Mouse (Mus musculus): ENCODE measurements around the gene Rab37. TPM values are rescaled to one million over a fixed set of nuclear protein-coding genes. Genes with fewer than 3 reads are reported as not detected.

Gene Rab37
- total and polyA plus RNA-seq, 2 experiments from 2014 or later: 0.67 to 0.93 TPM

DNA sequence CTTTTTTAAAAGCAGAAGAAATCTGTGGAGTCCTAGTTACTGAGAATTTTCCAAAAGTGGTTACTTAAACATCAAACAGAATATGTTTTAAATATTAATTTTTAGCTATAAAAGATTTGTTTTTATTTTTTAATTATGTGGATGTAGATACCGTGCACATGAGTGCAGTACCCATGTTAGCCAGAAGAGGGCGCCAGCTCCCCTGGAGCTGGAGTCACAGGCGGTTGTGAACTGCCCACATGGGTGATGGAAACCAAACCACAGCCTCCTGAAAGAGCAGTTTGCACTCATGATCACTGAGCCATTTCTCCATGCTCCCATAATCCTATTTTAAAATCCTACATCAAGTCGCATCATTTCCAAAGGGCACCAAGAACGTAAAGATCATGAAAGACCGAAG lies 1.4 kb upstream of the Rab37 start:
- DNase-seq (ENCODE audit: low spot score) (no peak), ATAC-seq (ENCODE audit: low FRiP score) (no peak)
- Histone ChIP-seq H3K4me3 (ENCODE audit: low read depth, low read length) (no peak overlapping the region), H3K4me2 (ENCODE audit: low read depth, low read length, poor library complexity, severe bottlenecking) (no peak overlapping the region), H3K9ac (replicated peaks; ENCODE audit: low read length, poor library complexity, severe bottlenecking) (no peak overlapping the region), H3K9me3 (ENCODE audit: low read length) (no peaks in the 10 kb centered on the region), H3K27ac (ENCODE audit: low read depth, low read length) (no peak overlapping the region), H3K27me3 (ENCODE audit: insufficient read depth, low read length) (peaks cover 21% of the 10 kb centered on the region), H3K4me1 (ENCODE audit: insufficient read depth, low read length) (0 out of 2 replicates have a peak, but pooled peaks cover 9% of the 10 kb centered on the region), H3K36me3 (ENCODE audit: insufficient read depth, low read length) (no peaks in the 10 kb centered on the region)
- TF ChIP-seq CTCF (IDR thresholded peaks at IDR 0.05): peak; percentile 59
- WGBS: 54% methylated on average over 6 of the region's 6 CpGs

DNA sequence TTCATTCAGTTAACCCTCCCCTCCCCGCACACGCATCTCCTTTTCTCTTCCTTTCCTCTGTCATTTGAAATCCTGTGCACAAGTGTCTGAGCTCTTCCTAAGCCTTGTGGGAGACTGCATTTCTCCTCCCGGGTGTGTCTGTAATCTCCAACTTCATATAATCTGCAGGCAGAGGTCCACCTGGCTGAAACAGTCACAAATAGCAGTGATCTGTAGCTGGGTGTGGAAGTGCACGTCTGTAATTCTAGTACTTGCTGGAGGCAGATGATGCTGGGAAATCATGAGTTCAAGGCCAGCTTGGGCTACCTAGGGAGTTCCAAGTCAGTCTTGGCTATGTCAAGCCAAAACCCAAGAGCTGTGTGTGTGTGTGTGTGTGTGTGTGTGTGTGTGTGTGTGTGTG lies 909 bp downstream of the Rab37 start:
- 13% methylated on average over 4 of the region's 4 CpGs for WGBS
- Histone ChIP-seq H3K27me3 (ENCODE audit: insufficient read depth, low read length) (peaks cover 21% of the 10 kb centered on the region), H3K9ac (replicated peaks; ENCODE audit: low read length, poor library complexity, severe bottlenecking) (no peak overlapping the region), H3K4me2 (ENCODE audit: low read depth, low read length, poor library complexity, severe bottlenecking) (peak overlapping the region; percentile 62), H3K27ac (ENCODE audit: low read depth, low read length) (no peak overlapping the region), H3K4me3 (ENCODE audit: low read depth, low read length) (peak overlapping the region; percentile 33; the same call in 1 of the 2 replicates), H3K9me3 (ENCODE audit: low read length) (no peaks in the 10 kb centered on the region), H3K4me1 (ENCODE audit: insufficient read depth, low read length) (0 out of 2 replicates have a peak, but pooled peaks cover 7% of the 10 kb centered on the region), H3K36me3 (ENCODE audit: insufficient read depth, low read length) (no peaks in the 10 kb centered on the region)
- DNase-seq (ENCODE audit: low spot score) (no peak), ATAC-seq (ENCODE audit: low FRiP score) (no peak)
- no peak for TF ChIP-seq CTCF (IDR thresholded peaks at IDR 0.05)

DNA sequence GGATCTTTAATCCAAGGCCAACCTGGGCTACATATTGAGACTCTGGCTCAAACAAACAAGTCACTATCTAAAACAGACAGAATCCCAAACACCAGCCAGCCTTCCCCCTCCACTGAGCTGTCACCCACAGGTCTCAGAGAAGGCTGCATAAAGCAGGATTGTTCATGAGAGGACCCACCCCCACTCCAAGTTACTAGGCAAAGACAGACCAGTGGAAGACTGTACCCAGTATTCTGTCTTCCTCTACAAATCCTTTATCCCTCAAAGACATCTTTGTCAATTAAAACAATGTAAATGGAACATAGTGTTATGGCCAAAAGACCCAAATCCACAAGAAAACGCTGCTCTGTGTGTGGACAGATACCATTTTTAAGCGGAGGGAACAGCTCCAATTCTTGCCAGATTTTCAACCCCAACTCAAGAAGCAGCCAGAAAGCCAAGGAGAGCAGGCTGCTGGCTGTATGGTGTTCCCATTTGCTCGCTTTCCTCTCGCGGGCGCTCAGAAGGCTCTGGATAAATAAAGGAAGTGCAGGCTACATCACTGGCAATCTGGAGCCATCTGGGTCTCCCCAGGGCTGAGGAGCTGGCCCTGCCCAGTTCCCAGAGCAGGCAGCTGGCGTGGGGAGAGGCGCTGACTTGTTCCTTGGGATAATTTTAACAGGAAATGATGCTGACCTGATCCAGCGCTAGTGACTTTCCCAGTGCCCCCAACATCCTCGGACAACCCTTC lies 7.1 kb downstream of the Rab37 start:
- DNase-seq (ENCODE audit: low spot score) (peak; percentile 41), ATAC-seq (ENCODE audit: low FRiP score) (no peak)
- H3K4me1 ChIP-seq (ENCODE audit: insufficient read depth, low read length): no peaks in the 10 kb centered on the region
- H3K9ac ChIP-seq (replicated peaks; ENCODE audit: low read length, poor library complexity, severe bottlenecking): no peak overlapping the region
- 61% methylated on average over 10 of the region's 10 CpGs for WGBS
- TF ChIP-seq CTCF (IDR thresholded peaks at IDR 0.05): no peak
- no peak overlapping the region for H3K4me2 ChIP-seq (ENCODE audit: low read depth, low read length, poor library complexity, severe bottlenecking)
- no peak overlapping the region for H3K4me3 ChIP-seq (ENCODE audit: low read depth, low read length)
- no peak overlapping the region for H3K27ac ChIP-seq (ENCODE audit: low read depth, low read length)
- H3K36me3 ChIP-seq (ENCODE audit: insufficient read depth, low read length): no peaks in the 10 kb centered on the region
- no peaks in the 10 kb centered on the region for H3K27me3 ChIP-seq (ENCODE audit: insufficient read depth, low read length)
- H3K9me3 ChIP-seq (ENCODE audit: low read length): no peaks in the 10 kb centered on the region

DNA sequence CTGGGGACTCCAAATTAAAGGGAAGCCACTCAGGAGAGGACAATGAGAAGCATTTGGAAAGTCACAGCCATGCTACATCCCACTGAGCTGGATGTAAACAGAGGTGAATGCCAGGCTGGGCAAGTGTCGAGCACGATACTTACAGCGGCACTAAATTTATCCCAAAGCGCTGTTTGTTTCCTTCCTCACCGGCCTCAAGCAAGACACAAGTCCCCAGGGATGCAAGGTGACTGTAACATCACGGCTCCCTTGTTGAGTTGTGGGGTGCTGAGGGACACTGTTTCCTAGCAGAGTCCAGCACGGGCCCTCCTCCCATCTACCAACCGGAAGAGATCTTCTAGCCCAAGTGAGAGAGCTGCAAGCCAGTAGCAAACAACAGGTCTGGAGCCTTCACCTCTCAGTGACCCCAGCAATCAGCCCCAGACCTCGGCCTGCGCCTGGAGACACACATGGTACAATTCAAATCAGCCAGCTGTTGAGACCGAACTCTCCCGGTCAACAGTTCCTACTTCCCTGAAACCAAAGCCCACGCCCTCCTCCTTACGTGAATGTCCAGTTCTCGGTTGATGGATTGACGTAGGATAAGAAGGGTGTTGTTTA lies 8.1 kb downstream of the Rab37 start:
- H3K9ac ChIP-seq (replicated peaks; ENCODE audit: low read length, poor library complexity, severe bottlenecking): no peak overlapping the region
- ATAC-seq (ENCODE audit: low FRiP score) (no peak), DNase-seq (ENCODE audit: low spot score) (no peak)
- H3K27me3 ChIP-seq (ENCODE audit: insufficient read depth, low read length): no peaks in the 10 kb centered on the region
- H3K9me3 ChIP-seq (ENCODE audit: low read length): no peaks in the 10 kb centered on the region
- no peaks in the 10 kb centered on the region for H3K4me1 ChIP-seq (ENCODE audit: insufficient read depth, low read length)
- no peaks in the 10 kb centered on the region for H3K36me3 ChIP-seq (ENCODE audit: insufficient read depth, low read length)
- no peak for TF ChIP-seq CTCF (IDR thresholded peaks at IDR 0.05)
- WGBS: 82% methylated on average over 16 of the region's 16 CpGs
- H3K4me3 ChIP-seq (ENCODE audit: low read depth, low read length): no peak overlapping the region
- H3K4me2 ChIP-seq (ENCODE audit: low read depth, low read length, poor library complexity, severe bottlenecking): no peak overlapping the region
- H3K27ac ChIP-seq (ENCODE audit: low read depth, low read length): no peak overlapping the region

DNA sequence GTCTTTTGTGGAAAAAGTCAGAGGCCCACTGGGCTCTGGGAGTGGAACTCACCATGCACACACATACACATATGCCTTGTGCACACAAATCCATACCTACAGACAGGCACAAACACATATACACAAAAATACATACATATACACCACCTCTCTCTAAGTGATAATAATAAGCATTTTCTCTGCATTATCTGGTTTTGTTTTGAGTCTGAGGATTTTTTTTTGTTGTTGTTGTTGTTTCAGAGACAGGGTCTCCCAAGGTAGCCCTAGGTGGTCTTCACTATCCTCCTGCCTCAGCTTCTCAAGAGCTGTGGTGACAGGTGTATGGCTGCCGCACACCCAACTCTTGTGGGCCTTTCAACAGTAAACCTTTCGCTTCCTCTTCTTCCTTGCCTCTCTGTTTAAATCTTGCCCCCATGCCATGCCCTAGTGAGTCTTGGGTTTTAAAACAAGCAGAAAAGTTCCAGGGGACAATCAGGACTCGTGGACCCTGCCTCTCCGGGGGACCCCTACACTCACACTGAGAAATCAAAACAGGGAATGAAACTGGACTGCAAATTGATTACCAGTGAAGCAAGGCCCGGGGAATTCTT lies 8.9 kb downstream of the Rab37 start:
- no peak for ATAC-seq (ENCODE audit: low FRiP score)
- H3K4me1 ChIP-seq (ENCODE audit: insufficient read depth, low read length): no peaks in the 10 kb centered on the region
- no peaks in the 10 kb centered on the region for H3K27me3 ChIP-seq (ENCODE audit: insufficient read depth, low read length)
- TF ChIP-seq CTCF (IDR thresholded peaks at IDR 0.05): no peak
- DNase-seq (ENCODE audit: low spot score): no peak
- H3K9ac ChIP-seq (replicated peaks; ENCODE audit: low read length, poor library complexity, severe bottlenecking): no peak overlapping the region
- 82% methylated on average over 5 of the region's 5 CpGs for WGBS
- H3K4me3 ChIP-seq (ENCODE audit: low read depth, low read length): no peak overlapping the region
- H3K36me3 ChIP-seq (ENCODE audit: insufficient read depth, low read length): no peaks in the 10 kb centered on the region
- H3K9me3 ChIP-seq (ENCODE audit: low read length): no peaks in the 10 kb centered on the region
- H3K4me2 ChIP-seq (ENCODE audit: low read depth, low read length, poor library complexity, severe bottlenecking): no peak overlapping the region
- no peak overlapping the region for H3K27ac ChIP-seq (ENCODE audit: low read depth, low read length)

DNA sequence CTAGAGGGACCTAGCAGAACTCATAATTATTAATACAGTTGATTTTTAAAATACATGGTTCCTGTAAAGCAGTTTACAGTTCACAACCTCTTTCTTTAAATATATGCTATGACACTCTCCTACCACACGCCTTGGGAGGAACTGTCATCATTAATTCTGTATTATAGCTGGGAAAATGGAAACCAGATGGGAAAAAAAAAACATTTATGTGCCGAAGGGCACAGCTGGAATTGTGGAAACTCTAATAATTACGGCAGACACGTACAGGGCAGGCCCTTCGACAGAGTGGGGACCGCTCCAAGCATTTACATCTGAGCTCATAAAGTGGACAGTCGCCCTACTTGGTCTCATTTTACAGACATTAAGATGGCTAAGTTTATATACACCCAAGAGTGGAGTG lies 9.5 kb downstream of the Rab37 start:
- 69% methylated on average over 7 of the region's 7 CpGs for WGBS
- Histone ChIP-seq H3K4me2 (ENCODE audit: low read depth, low read length, poor library complexity, severe bottlenecking) (no peak overlapping the region), H3K4me3 (ENCODE audit: low read depth, low read length) (no peak overlapping the region), H3K27ac (ENCODE audit: low read depth, low read length) (no peak overlapping the region), H3K27me3 (ENCODE audit: insufficient read depth, low read length) (no peaks in the 10 kb centered on the region), H3K36me3 (ENCODE audit: insufficient read depth, low read length) (no peaks in the 10 kb centered on the region), H3K4me1 (ENCODE audit: insufficient read depth, low read length) (no peaks in the 10 kb centered on the region), H3K9me3 (ENCODE audit: low read length) (no peaks in the 10 kb centered on the region), H3K9ac (replicated peaks; ENCODE audit: low read length, poor library complexity, severe bottlenecking) (no peak overlapping the region)
- DNase-seq (ENCODE audit: low spot score): no peak
- TF ChIP-seq CTCF (IDR thresholded peaks at IDR 0.05): no peak
- no peak for ATAC-seq (ENCODE audit: low FRiP score)
